Mouse (Mus musculus) E14TG2a.4 (cell line): ENCODE measurements around the gene Zfp637.

ENCODE experiments used
- CTCF ChIP-seq: conservative IDR thresholded peaks from 2 replicates; pipeline ENCODE4 v1.5.1; 2014; ENCODE audit warnings: low read length
- POU5F1 ChIP-seq: IDR thresholded peaks from 2 replicates; pipeline ENCODE4 v1.6.1; 2014; ENCODE audit warnings: low read length, borderline replicate concordance

DNA sequence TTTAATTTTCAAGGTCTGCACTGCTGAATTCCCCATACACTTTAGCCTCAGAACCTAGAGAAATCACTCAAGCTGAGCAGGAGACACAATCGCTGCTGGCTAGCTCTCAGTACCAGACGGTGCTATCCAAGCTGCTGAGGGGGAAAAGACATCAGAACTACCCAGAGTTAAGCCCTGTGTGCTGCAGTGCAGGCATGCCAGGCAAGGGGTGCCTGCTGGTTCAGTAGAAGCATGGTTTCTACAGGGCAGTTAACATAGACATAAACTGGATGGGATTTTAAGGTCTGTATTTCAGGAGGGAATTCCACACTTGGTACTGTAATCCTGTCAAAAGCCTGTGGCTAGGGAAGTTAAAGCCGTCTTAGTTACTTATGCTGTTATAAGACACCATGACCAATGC lies 45.7 kb upstream of the Zfp637 start:
- no peak for TF ChIP-seq CTCF
- TF ChIP-seq POU5F1: no peak
